Mouse (Mus musculus): ENCODE measurements at regions not wholly inside any gene's neighbourhood (a gene's known extent, or its start where the extent isn't known, plus 50 kb on each side); places are given as distances from the start of the nearest gene placed in this dataset.
A peak's percentile ranks its signal among the peaks of the same experiment; 100 is the strongest.

GRCm38 (mm10) chr2:168842261-168842740 lies 74.6 kb upstream of the Sall4 start:
- DNase-seq, result peak in 1 of 2 experiments; percentile 13

DNA sequence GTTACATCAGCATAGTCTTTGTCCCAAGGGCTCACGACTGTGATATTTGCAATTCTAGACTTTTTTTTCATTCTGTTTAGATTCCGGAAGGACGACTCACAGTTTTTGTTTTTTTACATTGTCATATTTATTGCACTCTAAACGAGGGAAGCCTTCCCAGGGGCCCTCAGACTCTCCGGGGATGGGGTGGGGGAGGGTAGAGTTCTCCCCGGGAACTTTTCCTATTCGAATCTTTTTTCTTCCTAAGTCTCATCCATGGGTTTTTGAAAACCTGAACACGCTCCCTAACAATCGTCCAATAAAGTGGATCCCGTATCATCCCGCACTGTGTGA lies 73.9 kb upstream of the Sall4 start:
- DNase-seq, result no peak

GRCm38 (mm10) chr2:168840853-168841712 lies 73.3 kb upstream of the Sall4 start:
- no peak for DNase-seq

GRCm38 (mm10) chr2:168839811-168840655 lies 72.3 kb upstream of the Sall4 start:
- peak in 1 of 2 experiments; percentile 23 for DNase-seq

DNA sequence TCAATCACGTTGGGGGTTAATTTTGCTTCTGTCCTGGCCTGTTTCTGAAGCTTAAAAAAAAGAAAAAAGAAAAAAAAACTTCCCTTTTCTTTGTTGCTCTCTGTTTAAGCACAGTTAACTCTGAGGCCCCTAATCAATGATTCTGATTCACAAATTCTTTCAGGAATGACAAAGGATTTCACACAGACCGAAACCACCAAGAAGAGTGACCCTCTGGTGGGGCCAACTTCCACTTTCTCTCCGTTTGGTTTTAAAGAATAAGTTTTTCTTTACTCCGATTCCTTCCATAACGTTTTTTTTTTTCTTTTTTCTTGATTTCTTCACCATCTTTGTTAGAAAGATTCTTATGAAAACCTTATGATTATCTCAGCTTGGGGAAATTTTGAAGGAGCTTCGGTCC lies 71.5 kb upstream of the Sall4 start:
- no peak for DNase-seq

- no peak for DNase-seq
Measured at GRCm38 (mm10) chr2:168838681-168839080, 70.9 kb upstream of the Sall4 start.

DNA sequence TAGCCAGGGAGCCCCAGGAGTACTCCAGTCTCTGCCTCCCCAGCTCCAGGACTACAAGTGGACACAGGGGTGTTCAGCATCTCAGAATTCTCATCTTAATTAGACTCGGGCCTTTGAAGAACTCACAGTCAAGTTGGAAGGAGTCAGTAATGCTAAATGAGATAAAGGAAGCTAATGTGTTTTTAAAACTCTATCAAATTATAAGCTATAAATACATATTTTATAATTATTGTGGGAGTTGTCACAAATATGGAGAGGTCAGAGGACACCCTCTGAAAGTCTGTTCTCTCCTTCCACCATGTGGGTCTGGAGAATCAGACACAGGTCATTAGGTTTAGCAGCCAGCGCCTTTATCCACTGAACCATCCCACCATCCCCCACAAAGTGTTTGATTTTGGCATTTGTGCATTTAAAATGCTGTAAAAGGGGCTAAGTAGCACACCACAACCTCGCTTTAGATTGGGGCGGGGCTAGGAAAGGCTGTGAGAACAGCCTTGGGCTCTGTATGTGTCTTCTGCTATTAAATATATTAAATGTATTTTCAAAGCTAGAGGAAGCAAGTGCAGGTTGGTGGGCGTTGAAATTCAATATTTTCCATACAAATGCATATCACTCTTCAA lies 70.3 kb upstream of the Sall4 start:
- no peak for DNase-seq

DNA sequence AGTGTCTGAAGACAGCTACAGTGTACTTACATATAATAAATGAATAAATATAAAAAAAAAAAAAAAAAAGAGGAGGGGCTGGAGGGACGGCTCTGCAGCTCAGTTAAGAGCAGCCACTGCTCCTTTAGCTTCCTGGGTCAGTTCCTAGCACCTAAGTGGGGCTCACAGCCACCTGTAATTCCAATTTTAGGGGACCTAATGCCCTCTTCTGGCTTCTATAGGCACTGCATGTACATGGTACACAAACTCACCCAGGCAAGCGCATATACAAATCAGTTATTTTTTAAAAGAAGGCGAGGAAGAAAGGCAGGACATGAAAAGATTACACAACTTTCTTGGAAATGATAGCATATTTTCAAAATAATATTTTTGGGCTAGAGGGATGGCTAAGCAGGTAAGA lies 67.0 kb upstream of the Sall4 start:
- no peak for DNase-seq

DNA sequence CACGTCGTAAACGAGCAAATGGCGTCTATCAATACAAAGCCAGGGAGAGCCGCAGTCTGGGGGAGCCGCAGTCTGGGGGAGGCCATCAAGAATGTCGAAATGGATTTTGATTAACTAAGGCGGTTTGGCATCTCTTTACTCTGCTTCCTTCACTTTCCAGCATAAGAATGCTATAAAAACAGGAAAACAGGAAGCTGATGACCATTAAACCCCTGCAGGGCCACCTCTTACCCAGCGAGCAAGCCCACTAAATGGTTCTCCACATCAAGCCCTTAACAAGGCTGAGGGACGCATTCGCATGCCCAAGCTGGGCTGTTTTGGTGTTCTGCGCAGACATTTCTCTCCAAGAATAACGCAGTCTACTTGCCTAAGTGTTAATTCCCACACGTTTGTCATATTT lies 64.0 kb upstream of the Sall4 start:
- no peak for DNase-seq

- DNase-seq, result no peak
Measured at GRCm38 (mm10) chr2:168820648-168821047, 52.9 kb upstream of the Sall4 start.

Data from kidney, postnatal 36 days (tissue).